31 mouse cellular contexts compared by ENCODE assay signal in the genomic region with DNA sequence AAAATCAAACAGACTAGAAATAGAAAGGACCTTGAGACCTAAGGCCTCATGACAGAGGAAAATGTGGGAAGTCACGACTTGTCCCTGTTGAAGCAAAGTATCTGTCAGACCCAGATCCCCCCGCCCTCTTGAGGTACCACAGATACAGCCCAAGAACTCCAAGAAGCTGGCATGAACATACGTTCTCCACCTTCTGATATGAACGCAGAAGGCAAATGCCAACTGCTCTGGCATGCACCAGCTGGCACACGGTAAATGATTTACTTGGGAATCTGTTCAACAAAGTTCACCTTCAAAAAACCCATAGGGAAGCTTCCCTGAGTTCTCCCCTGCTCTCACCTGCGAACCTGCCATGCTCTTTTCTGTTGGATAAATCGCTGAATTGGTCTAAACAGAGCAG. TPM values are rescaled to one million over a fixed set of nuclear protein-coding genes. Genes with fewer than 3 reads are reported as not detected.
DNase-seq lines count a peak whose midpoint lies in the region; ATAC-seq and TF ChIP-seq lines count a peak whose summit lies in the region.
"Had no signal": no experiment of that assay in that cellular context is flagged by ENCODE, and none has a peak within 500 bp of the region (broad histone marks: within the 10 kb centered on the region; RNA-seq: fewer than 3 reads in every experiment).

No protein-coding gene starts in this region.

- no peaks in the 10 kb centered on the region for H3K79me2 ChIP-seq in liver, adult 2 months (ENCODE audit: control insufficient read depth, insufficient read depth, low read length)

- H3K9ac ChIP-seq in liver, adult 2 months (ENCODE audit: low read depth, low read length): no peak overlapping the region
- H3K9ac ChIP-seq in liver, embryonic 11.5 days (ENCODE audit: low read depth, low read length): no peak overlapping the region
- no peak overlapping the region for H3K9ac ChIP-seq in kidney, embryonic 16.5 days (replicated peaks; ENCODE audit: low read length)
- H3K9ac ChIP-seq: embryonic facial prominence, embryonic 15.5 days; forebrain, embryonic 13.5 days; heart, embryonic 12.5 days; intestine, embryonic 15.5 days; limb, embryonic 12.5 days; liver, embryonic 12.5 days; liver, postnatal 0 days had no signal

- H3K4me1 ChIP-seq in liver, adult 2 months (ENCODE audit: control insufficient read depth, insufficient read depth, low read length): no peaks in the 10 kb centered on the region
- no peaks in the 10 kb centered on the region for H3K4me1 ChIP-seq in liver, embryonic 11.5 days (replicated peaks; ENCODE audit: control insufficient read depth, insufficient read depth, low read length)
- H3K4me1 ChIP-seq in kidney, embryonic 16.5 days (ENCODE audit: insufficient read depth, low read length): 0 out of 2 replicates have a peak, but pooled peaks cover 6% of the 10 kb centered on the region
- H3K4me1 ChIP-seq: embryonic facial prominence, embryonic 10.5 days; embryonic facial prominence, embryonic 15.5 days; forebrain, embryonic 13.5 days; hindbrain, embryonic 10.5 days; intestine, embryonic 15.5 days; limb, embryonic 12.5 days; liver, embryonic 12.5 days had no signal

- TF ChIP-seq CTCF in liver, adult 2 months (IDR thresholded peaks at IDR 0.05; ENCODE audit: low read depth, low read length): no peak

- no peak overlapping the region for H3K4me2 ChIP-seq in liver, embryonic 11.5 days
- H3K4me2 ChIP-seq in kidney, embryonic 16.5 days (replicated peaks; ENCODE audit: low read depth, low read length): no peak overlapping the region
- H3K4me2 ChIP-seq: embryonic facial prominence, embryonic 15.5 days; forebrain, embryonic 13.5 days; heart, embryonic 12.5 days; intestine, embryonic 15.5 days; limb, embryonic 12.5 days; liver, embryonic 12.5 days; midbrain, embryonic 11.5 days had no signal

- H3K4me3 ChIP-seq in liver, adult 2 months (ENCODE audit: insufficient read depth, low read depth, low read length): no peak overlapping the region
- H3K4me3 ChIP-seq in liver, embryonic 11.5 days (ENCODE audit: low read depth, low read length): no peak overlapping the region
- no peak overlapping the region for H3K4me3 ChIP-seq in kidney, embryonic 16.5 days (ENCODE audit: low read length)
- H3K4me3 ChIP-seq: embryonic facial prominence, embryonic 10.5 days; embryonic facial prominence, embryonic 15.5 days; forebrain, embryonic 13.5 days; heart, embryonic 12.5 days; hindbrain, embryonic 10.5 days; intestine, embryonic 15.5 days; layer of hippocampus, adult 2 months; left cerebral cortex, adult 2 months; limb, embryonic 12.5 days; liver, embryonic 12.5 days had no signal

- 45% methylated on average over 7 of the region's 7 CpGs for WGBS in liver, adult 2 months
- WGBS in liver, embryonic 11.5 days: 82% methylated on average over 7 of the region's 7 CpGs
- WGBS in kidney, embryonic 16.5 days: 71% methylated on average over 7 of the region's 7 CpGs

- H3K9me3 ChIP-seq in liver, embryonic 11.5 days (ENCODE audit: control insufficient read depth, low read length): no peaks in the 10 kb centered on the region
- no peaks in the 10 kb centered on the region for H3K9me3 ChIP-seq in kidney, embryonic 16.5 days (ENCODE audit: low read length)
- H3K9me3 ChIP-seq: embryonic facial prominence, embryonic 10.5 days; embryonic facial prominence, embryonic 15.5 days; forebrain, embryonic 13.5 days; heart, embryonic 12.5 days; hindbrain, embryonic 10.5 days; intestine, embryonic 15.5 days; limb, embryonic 12.5 days; liver, embryonic 12.5 days had no signal

- H3K27ac ChIP-seq in liver, adult 2 months (replicated peaks; ENCODE audit: insufficient read depth, low read depth, low read length): no peak overlapping the region
- H3K27ac ChIP-seq in liver, embryonic 11.5 days (ENCODE audit: low read depth, low read length): no peak overlapping the region
- peak overlapping the region; percentile 37; the same call in 1 of the 2 replicates for H3K27ac ChIP-seq in kidney, embryonic 16.5 days (ENCODE audit: low read length)
- H3K27ac ChIP-seq: embryonic facial prominence, embryonic 10.5 days; embryonic facial prominence, embryonic 15.5 days; forebrain, embryonic 13.5 days; hindbrain, embryonic 10.5 days; intestine, embryonic 15.5 days; layer of hippocampus, adult 2 months; left cerebral cortex, adult 2 months; limb, embryonic 12.5 days; liver, embryonic 12.5 days had no signal

- H3K36me3 ChIP-seq in liver, adult 2 months (ENCODE audit: control insufficient read depth, insufficient read depth, low read length): no peaks in the 10 kb centered on the region
- no peaks in the 10 kb centered on the region for H3K36me3 ChIP-seq in liver, embryonic 11.5 days (ENCODE audit: control insufficient read depth, insufficient read depth, low read length)
- H3K36me3 ChIP-seq in kidney, embryonic 16.5 days (ENCODE audit: insufficient read depth, low read length): no peaks in the 10 kb centered on the region
- H3K36me3 ChIP-seq: embryonic facial prominence, embryonic 10.5 days; embryonic facial prominence, embryonic 15.5 days; heart, embryonic 12.5 days; hindbrain, embryonic 10.5 days; intestine, embryonic 15.5 days; limb, embryonic 12.5 days; liver, embryonic 12.5 days had no signal

- no peak for ATAC-seq in liver, embryonic 11.5 days (replicated peaks; ENCODE audit: low FRiP score)
- ATAC-seq in kidney, embryonic 16.5 days (ENCODE audit: low FRiP score, low TSS enrichment): peak; percentile 59
- ATAC-seq: forebrain, embryonic 13.5 days; hindbrain, embryonic 16.5 days; intestine, embryonic 15.5 days; liver, embryonic 12.5 days; liver, postnatal 0 days had no signal

- peak; percentile 17 to 32 for DNase-seq in cerebellum, postnatal 10 days
- no peak for DNase-seq in cerebellum, postnatal 4 days (ENCODE audit: low spot score in 2 of 2)
- DNase-seq in liver, adult 2 months (ENCODE audit: extremely low read depth, low read depth, low spot score): peak; percentile 28
- no peak for DNase-seq in liver, embryonic 11.5 days (ENCODE audit: low spot score)
- DNase-seq in kidney, postnatal 36 days: peak; percentile 67 to 84
- DNase-seq in heart, adult 18-20 months: no peak
- no peak for DNase-seq in urinary bladder, postnatal 36 days (ENCODE audit: low spot score in 2 of 2)
- DNase-seq: adrenal gland, postnatal 10 days; cerebellum, adult 11 months; cerebellum, adult 9-10 months; gastrocnemius, postnatal 14 days; liver, postnatal 0 days; lung, postnatal 36 days; thymus, postnatal 4 days had no signal

- no peaks in the 10 kb centered on the region for H3K27me3 ChIP-seq in liver, adult 2 months (ENCODE audit: control insufficient read depth, insufficient read depth, low read length)
- no peaks in the 10 kb centered on the region for H3K27me3 ChIP-seq in liver, embryonic 11.5 days (replicated peaks; ENCODE audit: control insufficient read depth, insufficient read depth, low read length)
- H3K27me3 ChIP-seq in kidney, embryonic 16.5 days (ENCODE audit: insufficient read depth, low read length): no peaks in the 10 kb centered on the region
- H3K27me3 ChIP-seq: CH12.LX; embryonic facial prominence, embryonic 15.5 days; forebrain, embryonic 13.5 days; heart, embryonic 12.5 days; intestine, embryonic 15.5 days; limb, embryonic 12.5 days; liver, embryonic 12.5 days had no signal

- TF ChIP-seq POLR2A in liver, adult 2 months (IDR thresholded peaks at IDR 0.05; ENCODE audit: extremely low read depth, insufficient read depth, low read length): no peak

RNA-seq across cellular contexts. Expression of a gene that starts 19.1 kb away (rescaled TPM):
- 0.27 and 1.2 TPM in 2 replicates for total RNA-seq in liver, adult 2 months (2014; rRNA removed)
- polyA plus RNA-seq in liver, adult 2 months (2012; rRNA removed): 0.27 and 0.28 TPM in 2 replicates
- polyA plus RNA-seq in liver, embryonic 11.5 days (2014; fragmentation: Nextera tagmentation; extraction: Ambion mirVana): 0.14 and 0.22 TPM in 2 replicates
- 4.1 and 4.8 TPM in 2 replicates for polyA plus RNA-seq in kidney, embryonic 16.5 days (2015; fragmentation: Nextera tagmentation; extraction: Ambion mirVana)
- total RNA-seq in heart, adult 18-20 months (2021): 1 to 10 TPM; 1.1 to 1.5 TPM
- total RNA-seq: CH12.LX; ES-E14; granulocyte monocyte progenitor cell, adult 5-6 weeks; megakaryocyte, adult 5-6 weeks had no signal

RNA-seq across cellular contexts. Expression of a gene that starts 19.2 kb away (rescaled TPM):
- total RNA-seq in liver, adult 2 months (2014; rRNA removed): 0.13 and 0.18 TPM in 2 replicates
- polyA plus RNA-seq in liver, adult 2 months (2012; rRNA removed): 0.06 and 0.14 TPM in 2 replicates
- polyA plus RNA-seq in liver, embryonic 11.5 days (2014; fragmentation: Nextera tagmentation; extraction: Ambion mirVana): 0.05 and 0.15 TPM in 2 replicates
- polyA plus RNA-seq in kidney, embryonic 16.5 days (2015; fragmentation: Nextera tagmentation; extraction: Ambion mirVana): 4.3 and 4.9 TPM in 2 replicates
- 1 to 10 TPM; 4.2 to 4.7 TPM for total RNA-seq in heart, adult 18-20 months (2021)
- total RNA-seq: granulocyte monocyte progenitor cell, adult 5-6 weeks; megakaryocyte, adult 5-6 weeks had no signal

Comparison
In these comparisons a context has a peak if more than half of its experiments do, and no peak if none do; other contexts are left out.
1. DNase-seq: peak in cerebellum, postnatal 10 days (2 of 2), liver, adult 2 months (single experiment) and kidney, postnatal 36 days (2 of 2); none in cerebellum, postnatal 4 days (0 of 2), liver, embryonic 11.5 days (single experiment), heart, adult 18-20 months (0 of 2) and urinary bladder, postnatal 36 days (0 of 2).